Mouse (Mus musculus): ENCODE data around the gene Gm21834. TPM values are rescaled to one million over a fixed set of nuclear protein-coding genes. Genes with fewer than 3 reads are reported as not detected.

Gm21834 gene
- polyA plus RNA-seq (2014; fragmentation: Nextera tagmentation; extraction: Ambion mirVana), result not detected in 2 replicates

DNA sequence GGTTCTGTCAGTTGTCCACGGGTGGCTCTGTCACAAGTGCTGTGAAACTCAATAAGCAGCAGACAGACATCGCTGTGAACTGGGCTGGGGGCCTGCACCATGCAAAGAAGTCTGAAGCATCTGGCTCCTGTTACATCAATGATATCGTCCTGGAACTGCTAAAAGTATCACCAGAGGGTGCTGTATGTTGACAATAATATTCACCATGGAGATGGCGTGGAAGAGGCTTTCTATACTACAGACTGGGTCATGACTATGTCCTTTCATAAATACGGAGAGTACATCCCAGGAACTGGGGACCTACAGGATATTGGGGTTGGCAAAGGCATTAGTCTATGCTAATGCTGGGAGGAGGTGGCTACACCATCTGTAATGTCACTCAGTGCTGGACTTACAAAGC is at the start of gene Gm21834:
Gene Gm21834, minus strand, starts transcription at position 101 of the 400 bp plus-strand sequence.
- Histone ChIP-seq H3K4me2 (no peak within 1 kb of the TSS), H3K4me1 (ENCODE audit: insufficient read depth) (no peaks in the 10 kb centered on the region), H3K4me3 (ENCODE audit: low read depth, low read length) (no peak within 1 kb of the TSS), H3K27ac (ENCODE audit: low read depth) (no peak within 1 kb of the TSS), H3K36me3 (ENCODE audit: insufficient read depth) (no peaks in the 10 kb centered on the region), H3K9ac (no peak within 1 kb of the TSS), H3K27me3 (ENCODE audit: insufficient read depth, low read length) (no peaks in the 10 kb centered on the region), H3K9me3 (ENCODE audit: low read depth, low read length) (no peaks in the 10 kb centered on the region)
- WGBS, result 74% methylated on average over 5 of the region's 5 CpGs
- TF ChIP-seq CTCF (IDR thresholded peaks at IDR 0.05; ENCODE audit: low read depth), result no peak
- DNase-seq (no peak), ATAC-seq (ENCODE audit: insufficient read depth) (no peak)

DNA sequence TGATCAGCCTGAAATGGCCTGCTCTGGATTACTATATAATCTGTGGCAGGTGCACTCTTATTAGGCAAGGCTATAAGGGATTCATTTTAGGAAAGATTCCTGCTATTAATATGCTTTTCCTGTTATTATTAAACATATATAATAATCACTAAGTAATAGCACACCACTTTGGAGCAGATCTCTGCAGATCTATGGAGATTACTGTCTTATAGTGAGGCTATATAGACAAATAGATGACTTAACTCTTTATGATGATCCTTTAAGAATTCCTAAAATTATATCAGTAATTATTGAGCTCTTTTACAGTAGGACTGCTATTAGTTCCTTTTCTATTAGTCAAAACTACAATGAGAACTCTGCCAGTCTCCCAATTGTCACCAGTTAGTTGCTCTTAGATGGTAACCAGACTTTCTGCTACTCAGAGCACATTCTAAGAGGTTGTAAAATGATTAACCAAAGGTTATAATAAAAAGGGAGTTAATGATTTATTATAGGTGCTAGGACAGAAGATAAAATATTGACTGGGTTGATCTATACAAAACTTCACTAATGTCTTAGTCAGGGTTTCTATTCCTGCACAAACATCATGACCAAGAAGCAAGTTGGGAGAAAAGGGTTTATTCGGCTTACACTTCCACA is 46.3 kb upstream of the Gm21834 start:
- ATAC-seq (ENCODE audit: insufficient read depth), result no peak
- DNase-seq, result no peak
- no peak overlapping the region for H3K27ac ChIP-seq (ENCODE audit: low read depth)
- no peak for TF ChIP-seq CTCF (IDR thresholded peaks at IDR 0.05; ENCODE audit: low read depth)
- H3K9ac ChIP-seq, result no peak overlapping the region
- H3K4me2 ChIP-seq, result no peak overlapping the region
- H3K27me3 ChIP-seq (ENCODE audit: insufficient read depth, low read length), result no peaks in the 10 kb centered on the region
- no peaks in the 10 kb centered on the region for H3K9me3 ChIP-seq (ENCODE audit: low read depth, low read length)
- no peaks in the 10 kb centered on the region for H3K36me3 ChIP-seq (ENCODE audit: insufficient read depth)
- H3K4me1 ChIP-seq (ENCODE audit: insufficient read depth), result no peaks in the 10 kb centered on the region
- WGBS, result 80% methylated on average over 1 of the region's 1 CpGs
- H3K4me3 ChIP-seq (ENCODE audit: low read depth, low read length), result no peak overlapping the region

DNA sequence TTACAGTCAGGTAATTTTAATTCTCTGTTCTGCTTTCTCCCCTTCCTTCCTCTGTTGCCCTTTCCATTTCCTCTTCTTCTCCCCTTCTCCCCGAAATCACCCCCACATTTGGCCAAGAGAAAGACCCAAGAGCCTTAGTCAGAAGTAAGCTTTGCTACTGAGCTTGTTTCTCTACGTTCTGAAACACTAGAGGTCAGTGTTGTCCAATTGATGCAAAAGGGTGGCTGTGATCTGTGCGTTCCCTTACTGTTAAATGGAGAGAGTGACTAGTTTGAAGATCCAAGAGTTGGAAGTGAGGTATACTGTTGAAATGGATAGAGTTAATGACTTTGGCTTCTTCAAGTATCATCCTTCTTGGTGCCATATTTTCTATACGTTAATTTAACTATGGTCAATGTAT is 28.9 kb upstream of the Gm21834 start:
- Histone ChIP-seq H3K9me3 (ENCODE audit: low read depth, low read length) (no peaks in the 10 kb centered on the region), H3K4me1 (ENCODE audit: insufficient read depth) (no peaks in the 10 kb centered on the region), H3K36me3 (ENCODE audit: insufficient read depth) (no peaks in the 10 kb centered on the region), H3K9ac (no peak overlapping the region), H3K4me2 (no peak overlapping the region), H3K4me3 (ENCODE audit: low read depth, low read length) (no peak overlapping the region), H3K27ac (ENCODE audit: low read depth) (no peak overlapping the region), H3K27me3 (ENCODE audit: insufficient read depth, low read length) (no peaks in the 10 kb centered on the region)
- no peak for ATAC-seq (ENCODE audit: insufficient read depth)
- DNase-seq, result peak; percentile 41
- TF ChIP-seq CTCF (IDR thresholded peaks at IDR 0.05; ENCODE audit: low read depth), result peak; percentile 54
- WGBS, result 22% methylated on average over 4 of the region's 4 CpGs

DNA sequence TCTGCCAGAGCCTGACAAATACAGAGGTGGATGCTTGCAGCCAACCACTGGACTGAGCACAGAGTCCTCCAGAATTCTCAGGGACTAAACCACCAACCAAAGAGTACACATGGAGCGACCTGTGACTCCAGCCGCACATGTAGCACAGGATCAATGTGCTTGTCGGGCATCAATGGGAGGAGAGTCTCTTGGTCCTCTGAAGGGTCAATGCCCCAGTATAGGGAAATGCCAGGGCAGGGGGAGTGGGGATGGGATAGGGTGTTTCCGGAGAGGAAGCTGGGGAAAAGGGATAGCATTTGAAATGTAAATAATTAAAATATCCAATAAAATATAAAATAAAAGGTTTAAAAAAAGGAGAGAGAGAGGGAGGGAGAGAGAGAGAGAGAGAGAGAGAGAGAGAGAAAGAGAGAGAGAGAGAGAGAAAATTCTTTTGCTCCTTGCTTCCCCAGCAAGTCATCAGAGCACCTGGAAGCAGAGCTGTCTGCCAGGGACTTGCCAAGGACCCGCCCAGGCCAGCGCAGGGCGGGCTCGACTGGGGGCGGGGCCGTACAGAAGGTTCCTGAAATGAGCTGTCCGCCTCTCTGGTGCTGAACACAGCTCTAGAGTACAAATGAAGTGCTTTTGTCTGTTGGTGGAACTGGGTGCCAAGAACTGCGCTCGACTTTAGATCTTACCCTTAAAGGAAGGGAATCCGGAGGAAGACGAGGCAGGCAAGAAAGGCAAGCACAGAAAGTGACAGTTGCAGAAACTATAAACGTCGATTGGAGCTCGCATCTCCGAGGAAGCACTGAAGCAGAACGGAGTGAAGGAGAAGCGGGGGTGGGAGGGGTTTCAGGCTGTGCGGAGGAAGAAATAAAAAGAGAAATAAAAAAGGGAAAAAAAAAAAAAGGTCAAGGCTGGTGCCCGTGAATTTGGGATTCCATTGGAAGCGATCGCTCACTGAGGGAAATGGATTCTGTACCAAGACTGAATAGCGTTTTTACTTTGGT is 26.9 kb upstream of the Gm21834 start, which contains the start of gene Cntnap5c:
Gene Cntnap5c, plus strand, starts transcription at position 949 of the 989 bp plus-strand sequence.
- H3K9ac ChIP-seq, result no peak within 1 kb of the TSS
- 20% methylated on average over 26 of the region's 26 CpGs for WGBS
- H3K27ac ChIP-seq (ENCODE audit: low read depth), result no peak within 1 kb of the TSS
- TF ChIP-seq CTCF (IDR thresholded peaks at IDR 0.05; ENCODE audit: low read depth), result no peak
- H3K4me3 ChIP-seq (ENCODE audit: low read depth, low read length), result no peak within 1 kb of the TSS
- no peaks in the 10 kb centered on the region for H3K36me3 ChIP-seq (ENCODE audit: insufficient read depth)
- H3K4me2 ChIP-seq, result no peak within 1 kb of the TSS
- H3K4me1 ChIP-seq (ENCODE audit: insufficient read depth), result no peaks in the 10 kb centered on the region
- ATAC-seq (ENCODE audit: insufficient read depth) (peak; percentile 91), DNase-seq (peak; percentile 85)
- no peaks in the 10 kb centered on the region for H3K27me3 ChIP-seq (ENCODE audit: insufficient read depth, low read length)
- H3K9me3 ChIP-seq (ENCODE audit: low read depth, low read length), result no peaks in the 10 kb centered on the region

DNA sequence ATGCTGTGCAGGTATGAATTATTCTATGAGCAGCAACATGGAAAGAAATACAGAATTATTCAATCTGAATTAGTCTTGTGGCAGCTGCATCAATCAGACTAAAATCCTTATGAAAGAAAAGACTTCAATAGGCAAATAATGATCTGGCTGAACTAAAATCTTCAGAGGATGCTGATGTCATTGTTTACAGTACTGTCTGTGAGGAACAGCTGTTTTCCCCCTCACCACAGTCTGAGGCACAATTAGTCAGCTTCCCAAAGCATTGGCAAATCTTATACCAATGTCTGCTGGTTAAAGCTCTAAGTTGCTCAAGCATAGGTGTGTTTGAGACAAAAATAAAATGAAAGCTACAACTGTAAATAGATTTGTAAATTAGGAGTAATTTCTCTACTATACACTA is 25.3 kb upstream of the Gm21834 start:
- H3K27me3 ChIP-seq (ENCODE audit: insufficient read depth, low read length), result no peaks in the 10 kb centered on the region
- no peak overlapping the region for H3K27ac ChIP-seq (ENCODE audit: low read depth)
- H3K4me1 ChIP-seq (ENCODE audit: insufficient read depth), result no peaks in the 10 kb centered on the region
- peak; percentile 1 for DNase-seq
- TF ChIP-seq CTCF (IDR thresholded peaks at IDR 0.05; ENCODE audit: low read depth), result no peak
- no peak overlapping the region for H3K4me2 ChIP-seq
- H3K36me3 ChIP-seq (ENCODE audit: insufficient read depth), result no peaks in the 10 kb centered on the region
- no peaks in the 10 kb centered on the region for H3K9me3 ChIP-seq (ENCODE audit: low read depth, low read length)
- H3K4me3 ChIP-seq (ENCODE audit: low read depth, low read length), result no peak overlapping the region
- no peak for ATAC-seq (ENCODE audit: insufficient read depth)
- no peak overlapping the region for H3K9ac ChIP-seq

DNA sequence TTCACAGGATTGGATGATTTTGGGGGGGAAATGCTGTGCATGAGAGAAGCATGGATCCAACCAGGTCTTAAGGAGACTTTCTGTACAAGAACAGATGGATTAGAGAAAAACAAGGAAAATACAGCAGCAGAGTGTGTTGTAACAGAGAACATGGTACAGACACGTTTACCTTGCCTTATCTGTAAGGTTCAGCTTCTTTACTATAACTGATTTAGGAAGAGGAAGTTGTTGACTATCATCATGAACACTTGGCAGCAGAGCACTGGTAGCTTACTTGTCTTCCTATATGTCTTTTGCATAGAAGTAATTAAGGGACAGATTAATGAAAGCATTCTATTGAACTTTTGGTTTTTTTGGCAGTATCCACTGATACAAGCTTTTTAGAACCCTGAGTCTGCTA is 16.0 kb upstream of the Gm21834 start:
- no peak overlapping the region for H3K9ac ChIP-seq
- ATAC-seq (ENCODE audit: insufficient read depth) (no peak), DNase-seq (no peak)
- no peak for TF ChIP-seq CTCF (IDR thresholded peaks at IDR 0.05; ENCODE audit: low read depth)
- H3K4me2 ChIP-seq, result no peak overlapping the region
- no peaks in the 10 kb centered on the region for H3K36me3 ChIP-seq (ENCODE audit: insufficient read depth)
- 38% methylated on average over 1 of the region's 1 CpGs for WGBS
- no peaks in the 10 kb centered on the region for H3K27me3 ChIP-seq (ENCODE audit: insufficient read depth, low read length)
- H3K4me3 ChIP-seq (ENCODE audit: low read depth, low read length), result no peak overlapping the region
- H3K27ac ChIP-seq (ENCODE audit: low read depth), result no peak overlapping the region
- no peaks in the 10 kb centered on the region for H3K4me1 ChIP-seq (ENCODE audit: insufficient read depth)
- no peaks in the 10 kb centered on the region for H3K9me3 ChIP-seq (ENCODE audit: low read depth, low read length)

DNA sequence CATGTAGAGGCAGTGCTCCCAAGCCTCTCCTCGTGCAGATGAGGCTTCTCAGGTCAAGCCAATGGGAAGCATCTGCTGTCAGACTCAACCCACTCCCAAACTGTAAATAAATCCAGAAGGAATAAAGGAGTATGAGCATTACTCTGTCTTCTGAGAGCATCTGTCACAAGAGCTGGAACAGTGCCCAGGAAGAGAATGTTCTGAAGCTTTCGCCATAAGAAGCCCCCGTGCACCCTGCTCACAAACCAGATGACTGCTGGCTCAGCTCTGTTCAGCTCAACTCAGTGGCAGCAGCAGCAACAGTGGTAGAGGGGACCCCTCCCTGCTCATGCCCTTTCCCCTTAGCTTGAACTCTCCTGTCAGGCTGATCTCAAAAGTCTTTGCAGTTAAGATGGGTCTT is 47.2 kb downstream of the Gm21834 start:
- no peak overlapping the region for H3K4me2 ChIP-seq
- WGBS, result 41% methylated on average over 3 of the region's 3 CpGs
- no peaks in the 10 kb centered on the region for H3K27me3 ChIP-seq (ENCODE audit: insufficient read depth, low read length)
- no peak for TF ChIP-seq CTCF (IDR thresholded peaks at IDR 0.05; ENCODE audit: low read depth)
- no peaks in the 10 kb centered on the region for H3K36me3 ChIP-seq (ENCODE audit: insufficient read depth)
- no peak; the same call in 1 of the 2 replicates for ATAC-seq (ENCODE audit: insufficient read depth)
- no peak overlapping the region for H3K27ac ChIP-seq (ENCODE audit: low read depth)
- no peak overlapping the region for H3K4me3 ChIP-seq (ENCODE audit: low read depth, low read length)
- H3K9ac ChIP-seq, result no peak overlapping the region
- no peaks in the 10 kb centered on the region for H3K4me1 ChIP-seq (ENCODE audit: insufficient read depth)
- DNase-seq, result peak; percentile 49
- H3K9me3 ChIP-seq (ENCODE audit: low read depth, low read length), result no peaks in the 10 kb centered on the region

Other genes starting within 250 kb of the Gm21834 start
- not detected in 2 replicates for gene Vmn2r120, start 196.7 kb downstream of the Gm21834 start, polyA plus RNA-seq (2014; fragmentation: Nextera tagmentation; extraction: Ambion mirVana)
- not detected in 2 replicates for gene Cntnap5c, start 27.4 kb upstream of the Gm21834 start, polyA plus RNA-seq (2014; fragmentation: Nextera tagmentation; extraction: Ambion mirVana)